Mouse (Mus musculus): ENCODE results near the gene Psip1.
A peak's percentile ranks its signal among the peaks of the same experiment; 100 is the strongest.

DNA sequence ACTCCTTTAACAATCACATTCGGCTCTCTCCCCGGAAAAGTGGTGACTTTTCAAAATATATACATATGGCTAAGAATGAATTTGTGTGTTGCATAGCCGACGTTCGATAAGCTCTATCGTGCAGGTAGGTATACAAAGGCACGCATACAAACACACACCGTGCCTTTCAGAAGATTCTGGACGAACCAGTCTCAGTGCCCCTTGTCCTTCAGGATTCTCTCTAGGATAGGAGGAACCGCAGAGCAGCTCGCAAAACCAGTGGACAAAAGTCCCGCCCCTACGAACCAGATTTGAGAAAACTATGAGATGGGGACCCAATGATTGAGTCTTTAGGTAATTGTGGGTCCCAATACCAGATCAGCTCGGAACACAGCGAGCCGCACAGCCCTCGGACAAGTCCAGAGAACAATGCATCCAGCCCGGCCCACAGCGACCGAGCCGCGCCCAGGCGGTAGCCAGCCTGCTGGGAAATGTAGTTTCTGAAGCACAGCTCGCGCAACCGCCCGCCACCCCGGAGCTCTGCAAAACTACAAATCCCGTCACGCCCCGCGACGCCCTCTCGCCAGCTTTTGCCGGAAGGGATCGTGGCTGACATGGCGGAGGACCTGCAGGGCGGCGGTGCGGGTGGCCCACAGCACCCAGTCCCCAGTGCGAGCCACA lies 69.0 kb downstream of the Psip1 start, which contains the start of gene Snapc3:
- no peak for TF ChIP-seq CTCF (IDR thresholded peaks at IDR 0.05; ENCODE audit: extremely low read depth, insufficient read length, insufficient replicate concordance, low read depth, low read length)
- peak; percentile 69 for TF ChIP-seq POLR2A (IDR thresholded peaks at IDR 0.05; ENCODE audit: low read depth, low read length)

Measured in small intestine, adult 2 months (tissue).